Mouse (Mus musculus) lung, embryonic 16.5 days (tissue): ENCODE data around the gene Hmgb4. TPM values are rescaled to one million over a fixed set of nuclear protein-coding genes. Genes with fewer than 3 reads are reported as not detected.

ENCODE experiments used
- ATAC-seq: fragments of 200-750 bp; cut with Nextera tagmentation; 2 replicates; pipeline ENCODE4 v1.8.0; 2017; ENCODE audit warnings: low read depth, mild to moderate bottlenecking, moderate library complexity
- H3K27ac ChIP-seq: fragments of 300-500 bp; sonication (generic); 2 replicates; pipeline ENCODE4 v1.5.1; 2014; ENCODE audit warnings: mild to moderate bottlenecking, control low read depth, low read length
- H3K27me3 ChIP-seq: fragments of 300-500 bp; sonication (generic); 2 replicates; pipeline ENCODE4 v1.6.1; 2014; ENCODE audit warnings: low read depth, low read length, mixed read lengths; ENCODE audit not compliant: control insufficient read depth, insufficient read depth
- H3K36me3 ChIP-seq: fragments of 300-500 bp; sonication (generic); 2 replicates; pipeline ENCODE4 v1.6.1; 2014; ENCODE audit warnings: low read length; ENCODE audit not compliant: control insufficient read depth, insufficient read depth
- H3K4me1 ChIP-seq: fragments of 300-500 bp; sonication (generic); replicated peaks from 2 replicates; pipeline ENCODE4 v1.6.1; 2014; ENCODE audit warnings: low read length, mixed read lengths; ENCODE audit not compliant: control insufficient read depth, insufficient read depth
- H3K4me2 ChIP-seq: fragments of 300-500 bp; sonication (generic); 2 replicates; pipeline ENCODE4 v1.6.1; 2014; ENCODE audit warnings: low read depth, low read length, control low read depth
- H3K4me3 ChIP-seq: fragments of 300-500 bp; sonication (generic); 2 replicates; pipeline ENCODE4 v1.5.1; 2014; ENCODE audit warnings: mild to moderate bottlenecking, low read length, control low read depth
- H3K9ac ChIP-seq: fragments of 300-500 bp; sonication (generic); 2 replicates; pipeline ENCODE4 v1.6.1; 2014; ENCODE audit warnings: low read length, control low read depth
- H3K9me3 ChIP-seq: fragments of 300-500 bp; sonication (generic); 2 replicates; pipeline ENCODE4 v1.6.1; 2016; ENCODE audit warnings: low read length; ENCODE audit not compliant: control insufficient read depth
- WGBS: fragments of 180-500 bp; shearing (Covaris S2); extraction: QIAGEN DNeasy Blood & Tissue Kit; methylation state at CpG from one replicate; pipeline ENCODE4 v1.1.7; 2014; 5-methylcytosine and 5-hydroxymethylcytosine counted together
- polyA plus RNA-seq: library from polyadenylated mRNA; unstranded; fragments of >200 nt; fragmentation: Nextera tagmentation; extraction: Ambion mirVana; gene quantifications from 2 replicates; pipeline ENCODE4 v1.2.1, GENCODE M21; 2015

The Hmgb4 gene
- polyA plus RNA-seq, 1 experiment from 2014 or later = not detected

DNA sequence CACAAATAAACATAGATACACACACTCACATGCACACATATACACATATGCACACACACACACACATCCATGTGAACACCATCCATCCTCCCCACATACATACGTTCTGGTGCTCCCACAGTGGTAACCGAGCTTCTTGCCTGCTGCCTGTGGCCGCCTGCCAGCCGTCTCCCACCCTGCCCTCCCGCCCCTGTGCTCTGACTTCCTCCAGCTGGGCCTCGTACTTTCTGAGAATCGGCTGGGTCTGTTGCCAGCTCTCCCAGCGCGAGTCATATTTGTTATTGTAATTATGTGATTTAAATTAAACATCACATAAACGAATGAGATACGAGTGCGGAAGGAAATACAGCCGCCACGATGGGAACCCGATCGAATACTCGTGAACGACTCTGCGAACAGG lies 10.2 kb upstream of the Hmgb4 start:
- Histone ChIP-seq H3K27ac (peak overlapping the region; percentile 58), H3K4me1 (peaks cover 15% of the 10 kb centered on the region), H3K4me3 (no peak overlapping the region), H3K9me3 (no peaks in the 10 kb centered on the region), H3K9ac (no peak overlapping the region), H3K36me3 (no peaks in the 10 kb centered on the region), H3K4me2 (no peak overlapping the region), H3K27me3 (no peaks in the 10 kb centered on the region)
- peak; percentile 90 for ATAC-seq
- 33% methylated on average over 19 of the region's 19 CpGs for WGBS

DNA sequence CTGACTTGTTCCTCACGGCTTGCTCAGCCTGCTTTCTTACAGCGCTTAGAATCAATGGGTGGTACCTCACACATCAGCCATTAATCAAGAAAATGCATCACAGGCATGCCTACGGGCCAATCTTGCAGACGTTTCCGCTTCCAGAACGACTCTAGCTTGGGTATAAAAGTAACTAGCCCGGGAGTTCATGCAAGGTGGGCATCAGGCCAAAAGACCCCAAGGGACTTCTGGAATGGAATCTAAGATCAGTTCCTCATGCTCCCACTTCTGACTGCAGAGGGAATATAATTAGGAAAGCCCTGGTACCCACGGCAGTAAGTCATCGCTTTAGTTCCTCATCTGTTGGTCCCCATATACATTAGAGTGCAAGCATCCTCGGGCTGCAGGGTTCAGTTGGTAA lies 9.4 kb upstream of the Hmgb4 start:
- H3K27me3 ChIP-seq = no peaks in the 10 kb centered on the region
- WGBS = 47% methylated on average over 10 of the region's 10 CpGs

DNA sequence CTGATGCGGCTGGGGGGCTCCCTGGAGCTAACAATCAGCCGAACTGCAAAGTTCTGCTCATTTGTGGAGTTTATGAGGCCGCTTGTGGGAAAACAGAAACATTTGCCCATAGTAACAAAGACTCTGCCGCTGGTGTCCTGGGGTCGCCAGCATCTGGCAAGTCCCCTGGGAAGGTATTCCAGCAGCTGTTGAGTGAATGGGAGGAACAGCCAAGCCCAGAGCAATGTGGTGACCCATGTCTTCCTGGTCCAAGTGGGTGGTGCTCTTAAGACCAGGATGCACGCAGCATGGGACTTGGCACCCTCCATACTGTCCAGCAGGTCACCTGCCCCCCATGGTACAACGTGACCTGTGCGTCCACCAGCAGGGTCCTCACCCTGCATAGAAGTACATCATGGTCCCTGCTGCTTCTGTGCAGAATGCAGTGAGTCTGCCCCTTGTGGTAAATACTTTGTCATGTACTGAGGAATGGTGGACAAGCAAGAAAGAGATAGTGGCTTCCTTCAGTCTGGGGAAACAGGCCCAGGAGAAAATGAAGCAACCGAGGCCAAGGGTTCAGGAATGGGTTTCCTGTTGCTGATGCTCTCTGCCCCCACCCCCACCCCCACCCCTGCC lies 8.6 kb upstream of the Hmgb4 start:
- no peak overlapping the region for H3K9ac ChIP-seq
- 73% methylated on average over 9 of the region's 9 CpGs for WGBS
- no peak for ATAC-seq
- H3K36me3 ChIP-seq = no peaks in the 10 kb centered on the region
- H3K27ac ChIP-seq = no peak overlapping the region
- H3K4me3 ChIP-seq = no peak overlapping the region
- H3K9me3 ChIP-seq = no peaks in the 10 kb centered on the region
- no peak overlapping the region for H3K4me2 ChIP-seq
- peaks cover 15% of the 10 kb centered on the region for H3K4me1 ChIP-seq
- H3K27me3 ChIP-seq = no peaks in the 10 kb centered on the region

More for the DNA sequence above, 9.4 kb upstream of the Hmgb4 start:
- no peaks in the 10 kb centered on the region for H3K9me3 ChIP-seq
- no peak overlapping the region for H3K9ac ChIP-seq
- no peaks in the 10 kb centered on the region for H3K36me3 ChIP-seq
- H3K4me2 ChIP-seq = no peak overlapping the region
- no peak overlapping the region for H3K4me3 ChIP-seq
- no peak for ATAC-seq
- H3K4me1 ChIP-seq = peaks cover 15% of the 10 kb centered on the region
- H3K27ac ChIP-seq = peak overlapping the region; percentile 42

DNA sequence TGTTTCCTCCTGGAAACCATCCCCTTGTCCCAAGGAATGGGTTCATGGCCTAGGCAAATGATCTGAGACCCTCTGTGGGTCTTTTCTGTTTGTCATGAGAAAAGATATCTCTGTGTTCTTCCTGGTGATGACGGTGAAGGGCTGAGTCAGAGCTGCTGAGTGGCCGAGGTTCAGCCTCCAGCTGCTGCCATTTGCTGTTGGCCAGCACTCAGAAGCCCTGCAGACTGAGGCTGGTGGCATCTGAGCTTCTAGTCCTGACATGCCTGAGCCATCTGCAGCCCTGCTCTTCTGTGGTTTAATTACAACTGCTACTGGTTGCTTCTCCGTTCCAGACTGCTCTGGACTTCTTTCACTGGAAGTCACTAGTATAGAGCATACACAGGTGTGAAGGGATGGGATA lies 4.6 kb upstream of the Hmgb4 start:
- H3K4me3 ChIP-seq = no peak overlapping the region
- ATAC-seq = no peak

DNA sequence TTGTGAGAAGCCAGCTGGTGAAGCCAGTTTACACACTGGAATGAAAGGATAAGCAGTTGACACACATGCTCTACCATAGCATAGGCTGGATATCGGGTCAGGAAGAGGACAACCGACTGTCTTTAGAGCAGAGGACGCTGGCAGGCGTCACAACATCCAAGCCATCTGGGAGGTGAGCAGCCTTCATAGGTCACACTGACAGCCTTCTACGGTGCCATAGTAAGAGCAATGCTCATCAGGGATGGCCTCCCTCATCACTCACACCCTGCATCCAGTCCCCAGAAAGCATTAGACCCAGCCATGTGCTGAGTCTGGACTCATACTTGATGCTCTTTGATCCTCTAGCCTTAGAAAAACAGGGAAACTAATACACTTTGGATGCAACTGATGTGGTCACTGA lies 3.7 kb upstream of the Hmgb4 start:
- ATAC-seq = peak; percentile 88
- H3K27me3 ChIP-seq = no peaks in the 10 kb centered on the region
- no peaks in the 10 kb centered on the region for H3K9me3 ChIP-seq
- H3K4me3 ChIP-seq = no peak overlapping the region
- H3K9ac ChIP-seq = no peak overlapping the region
- H3K27ac ChIP-seq = no peak overlapping the region
- 44% methylated on average over 5 of the region's 5 CpGs for WGBS
- no peaks in the 10 kb centered on the region for H3K36me3 ChIP-seq
- H3K4me2 ChIP-seq = no peak overlapping the region
- H3K4me1 ChIP-seq = no peaks in the 10 kb centered on the region

More for the DNA sequence above, 4.6 kb upstream of the Hmgb4 start:
- 57% methylated on average over 3 of the region's 3 CpGs for WGBS
- peaks cover 4% of the 10 kb centered on the region for H3K4me1 ChIP-seq
- H3K9ac ChIP-seq = no peak overlapping the region
- H3K27ac ChIP-seq = no peak overlapping the region; the same call in 1 of the 2 replicates
- H3K9me3 ChIP-seq = no peaks in the 10 kb centered on the region
- H3K36me3 ChIP-seq = no peaks in the 10 kb centered on the region
- H3K27me3 ChIP-seq = no peaks in the 10 kb centered on the region
- no peak overlapping the region for H3K4me2 ChIP-seq

DNA sequence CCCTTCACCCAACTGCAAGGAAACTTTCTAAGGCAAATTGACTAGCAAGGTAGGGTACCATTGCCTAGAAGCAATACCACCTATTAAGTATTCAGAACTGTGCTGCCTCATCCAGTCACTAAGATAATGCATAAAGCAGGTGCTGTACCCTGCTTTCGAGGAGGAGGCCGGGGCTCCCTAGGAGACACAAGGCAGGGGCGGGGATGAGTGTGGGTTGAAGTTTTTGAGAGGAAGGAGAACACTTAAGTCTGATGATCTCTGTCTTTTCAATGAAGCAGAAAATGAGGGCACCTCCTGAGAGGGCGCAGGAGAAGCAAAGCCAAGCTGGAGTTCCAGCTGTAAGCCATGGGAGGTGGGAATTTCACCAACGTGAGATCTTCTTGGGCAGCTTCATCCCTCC lies 1.5 kb downstream of the Hmgb4 start:
- no peaks in the 10 kb centered on the region for H3K9me3 ChIP-seq
- H3K36me3 ChIP-seq = no peaks in the 10 kb centered on the region
- H3K9ac ChIP-seq = no peak overlapping the region
- no peaks in the 10 kb centered on the region for H3K4me1 ChIP-seq
- H3K4me3 ChIP-seq = no peak overlapping the region
- WGBS = 78% methylated on average over 5 of the region's 5 CpGs
- no peak overlapping the region for H3K4me2 ChIP-seq
- no peaks in the 10 kb centered on the region for H3K27me3 ChIP-seq
- ATAC-seq = no peak
- no peak overlapping the region for H3K27ac ChIP-seq

DNA sequence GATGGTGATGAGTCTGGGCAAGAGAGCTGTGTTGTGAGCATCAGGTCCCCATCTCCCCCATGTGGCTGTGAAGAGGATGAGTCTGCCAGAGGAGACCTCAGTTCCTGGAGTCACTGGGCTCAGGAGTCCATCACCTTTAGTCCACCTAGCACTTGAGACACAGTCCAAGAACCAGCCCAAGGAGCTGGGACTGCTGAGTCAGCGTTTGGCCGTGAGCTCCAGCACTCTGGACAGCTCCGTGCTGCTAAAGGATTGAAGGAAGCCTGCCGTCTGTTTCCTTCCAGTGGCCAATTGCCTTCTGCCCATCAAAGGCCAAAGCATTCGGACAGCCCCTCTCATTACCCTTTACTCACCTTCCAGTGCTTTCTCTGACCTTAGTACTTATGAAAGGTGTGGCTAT lies 12.1 kb downstream of the Hmgb4 start:
- Histone ChIP-seq H3K27ac (no peak overlapping the region), H3K9me3 (no peaks in the 10 kb centered on the region), H3K27me3 (no peaks in the 10 kb centered on the region), H3K4me3 (no peak overlapping the region), H3K36me3 (no peaks in the 10 kb centered on the region), H3K4me2 (no peak overlapping the region), H3K4me1 (no peaks in the 10 kb centered on the region), H3K9ac (no peak overlapping the region)
- WGBS = 9% methylated on average over 5 of the region's 5 CpGs
- ATAC-seq = no peak

DNA sequence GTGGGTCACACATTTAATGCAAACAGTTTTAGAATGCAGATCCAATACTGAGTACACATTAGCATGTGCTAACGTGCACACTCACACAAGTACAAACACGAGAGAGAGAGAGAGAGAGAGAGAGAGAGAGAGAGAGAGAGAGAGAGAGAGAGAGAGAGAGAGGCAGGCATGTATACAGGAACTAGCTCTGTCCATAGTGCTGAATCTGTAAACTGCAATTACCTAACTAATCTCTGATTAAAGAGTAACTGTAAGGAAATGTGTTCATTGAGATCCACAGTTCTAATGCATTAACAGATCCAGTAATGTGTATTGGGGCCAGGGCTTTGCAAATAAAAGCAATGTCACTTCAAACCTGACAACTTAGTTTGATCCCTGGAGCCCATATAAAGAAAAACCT lies 15.6 kb downstream of the Hmgb4 start:
- no peaks in the 10 kb centered on the region for H3K9me3 ChIP-seq
- no peak overlapping the region for H3K9ac ChIP-seq
- no peaks in the 10 kb centered on the region for H3K36me3 ChIP-seq
- no peak overlapping the region for H3K4me3 ChIP-seq
- no peak for ATAC-seq
- no peaks in the 10 kb centered on the region for H3K4me1 ChIP-seq
- H3K27ac ChIP-seq = no peak overlapping the region
- H3K4me2 ChIP-seq = no peak overlapping the region
- H3K27me3 ChIP-seq = no peaks in the 10 kb centered on the region
- WGBS = 11% methylated on average over 2 of the region's 2 CpGs

DNA sequence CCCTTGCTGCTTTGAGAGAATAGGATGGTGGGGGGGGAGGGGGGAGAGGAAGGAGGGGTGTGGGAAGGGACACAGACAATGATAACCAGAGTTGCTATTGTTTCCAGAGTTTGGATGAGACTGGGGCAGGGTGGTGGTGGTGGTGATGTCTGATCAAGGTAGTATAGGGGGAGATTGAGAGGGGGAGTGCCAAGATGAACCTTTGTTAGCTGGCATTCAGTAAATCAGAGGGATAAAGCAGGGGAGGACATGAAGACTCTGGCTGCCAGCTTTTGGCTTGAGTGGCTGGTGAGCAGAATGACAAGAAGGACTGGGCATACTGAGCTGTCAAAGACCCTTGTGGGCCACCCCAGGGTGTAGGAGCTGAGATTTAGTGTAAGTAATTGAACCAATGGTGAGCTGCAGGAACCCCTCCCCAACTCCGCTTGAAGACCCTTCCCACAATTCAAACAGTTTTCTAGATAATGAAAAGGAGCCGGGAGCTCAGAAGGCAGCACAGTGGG lies 18.9 kb downstream of the Hmgb4 start:
- ATAC-seq = no peak
- Histone ChIP-seq H3K27ac (no peak overlapping the region), H3K4me3 (no peak overlapping the region), H3K9ac (no peak overlapping the region), H3K9me3 (no peaks in the 10 kb centered on the region), H3K4me1 (no peaks in the 10 kb centered on the region), H3K4me2 (no peak overlapping the region), H3K27me3 (no peaks in the 10 kb centered on the region), H3K36me3 (no peaks in the 10 kb centered on the region)
- 52% methylated on average over 2 of the region's 2 CpGs for WGBS
